8 mouse cellular contexts compared by ENCODE assay signal in the genomic region with DNA sequence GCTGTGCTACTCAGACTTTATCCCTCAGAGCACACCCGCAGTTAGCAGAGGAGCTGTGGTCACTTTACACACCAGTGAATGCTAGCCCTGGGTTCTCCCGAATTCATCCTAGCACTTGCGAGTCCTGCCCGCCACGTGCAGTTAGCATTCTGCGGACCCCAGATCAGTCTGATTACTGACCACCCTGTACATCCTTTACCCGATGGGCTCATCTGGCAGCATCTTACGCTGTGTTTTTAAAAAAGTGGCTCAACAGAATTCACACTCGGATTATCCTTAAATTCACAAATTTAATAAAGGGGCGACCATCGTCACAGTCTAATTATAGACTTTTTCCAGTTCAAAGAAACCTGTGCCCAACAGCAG. TPM values are rescaled to one million over a fixed set of nuclear protein-coding genes. Genes with fewer than 3 reads are reported as not detected.
DNase-seq lines count a peak whose midpoint lies in the region; ATAC-seq and TF ChIP-seq lines count a peak whose summit lies in the region.

No protein-coding gene starts in this region.

- H3K9me3 ChIP-seq in embryonic facial prominence, embryonic 11.5 days (replicated peaks; ENCODE audit: control insufficient read depth, low read length): no peaks in the 10 kb centered on the region
- no peaks in the 10 kb centered on the region for H3K9me3 ChIP-seq in hindbrain, postnatal 0 days (ENCODE audit: low read length)
- no peaks in the 10 kb centered on the region for H3K9me3 ChIP-seq in neural tube, embryonic 12.5 days

- H3K4me3 ChIP-seq in liver, adult 2 months (ENCODE audit: insufficient read depth, low read depth, low read length): peak overlapping the region; percentile 81
- H3K4me3 ChIP-seq in embryonic facial prominence, embryonic 11.5 days (ENCODE audit: low read depth, low read length): peak overlapping the region; percentile 92
- peak overlapping the region; percentile 98 for H3K4me3 ChIP-seq in hindbrain, postnatal 0 days (ENCODE audit: low read length)
- peak overlapping the region; percentile 98 for H3K4me3 ChIP-seq in neural tube, embryonic 12.5 days

- 16% methylated on average over 11 of the region's 11 CpGs for WGBS in liver, adult 2 months
- 7% methylated on average over 11 of the region's 11 CpGs for WGBS in embryonic facial prominence, embryonic 11.5 days
- 7% methylated on average over 11 of the region's 11 CpGs for WGBS in hindbrain, postnatal 0 days
- WGBS in neural tube, embryonic 12.5 days: 7% methylated on average over 11 of the region's 11 CpGs

- peak; percentile 8 for DNase-seq in liver, adult 2 months (ENCODE audit: extremely low read depth, low read depth, low spot score)
- no peak for DNase-seq in liver
- DNase-seq in embryonic facial prominence, embryonic 11.5 days (ENCODE audit: low spot score): no peak
- no peak for DNase-seq in hindbrain, postnatal 0 days (ENCODE audit: low spot score)
- DNase-seq in layer of hippocampus, adult 18-20 months (ENCODE audit: low spot score in 2 of 2): no peak
- DNase-seq in left cerebral cortex, postnatal 25 days (ENCODE audit: low spot score in 2 of 2): no peak
- DNase-seq in left cerebral cortex, postnatal 10 days (ENCODE audit: extremely low spot score in 1 of 2, low spot score in 2 of 2): no peak

- no peak for ATAC-seq in embryonic facial prominence, embryonic 11.5 days (replicated peaks; ENCODE audit: insufficient number of reproducible peaks, low FRiP score, low TSS enrichment, low read depth)
- no peak for ATAC-seq in hindbrain, postnatal 0 days
- ATAC-seq in neural tube, embryonic 12.5 days (ENCODE audit: low FRiP score, low read depth): no peak

- no peak for TF ChIP-seq POLR2A in liver, adult 2 months (IDR thresholded peaks at IDR 0.05; ENCODE audit: extremely low read depth, insufficient read depth, low read length)

- H3K79me2 ChIP-seq in liver, adult 2 months (ENCODE audit: control insufficient read depth, insufficient read depth, low read length): peaks cover 38% of the 10 kb centered on the region

- intact Hi-C loops in left cerebral cortex, postnatal 25 days (cut with DNase I): loop anchor here (1.0 kb wide), 1 partner anchor 35 kb away; no protein-coding TSS in a partner anchor
- intact Hi-C loops in left cerebral cortex, postnatal 10 days (cut with DNase I): no loop called here

- no peaks in the 10 kb centered on the region for H3K27me3 ChIP-seq in liver, adult 2 months (ENCODE audit: control insufficient read depth, insufficient read depth, low read length)
- no peaks in the 10 kb centered on the region for H3K27me3 ChIP-seq in embryonic facial prominence, embryonic 11.5 days (ENCODE audit: control insufficient read depth, insufficient read depth, low read length)
- H3K27me3 ChIP-seq in hindbrain, postnatal 0 days (ENCODE audit: insufficient read depth, low read length): no peaks in the 10 kb centered on the region
- no peaks in the 10 kb centered on the region for H3K27me3 ChIP-seq in neural tube, embryonic 12.5 days (replicated peaks)

- H3K4me2 ChIP-seq in embryonic facial prominence, embryonic 11.5 days (ENCODE audit: low read depth, low read length): peak overlapping the region; percentile 76
- peak overlapping the region; percentile 95 for H3K4me2 ChIP-seq in hindbrain, postnatal 0 days (ENCODE audit: low read depth, low read length)
- peak overlapping the region; percentile 86 for H3K4me2 ChIP-seq in neural tube, embryonic 12.5 days (replicated peaks)

- H3K4me1 ChIP-seq in liver, adult 2 months (ENCODE audit: control insufficient read depth, insufficient read depth, low read length): peaks cover 15% of the 10 kb centered on the region
- H3K4me1 ChIP-seq in embryonic facial prominence, embryonic 11.5 days (ENCODE audit: control insufficient read depth, insufficient read depth, low read length): no peaks in the 10 kb centered on the region
- peaks cover 20% of the 10 kb centered on the region for H3K4me1 ChIP-seq in hindbrain, postnatal 0 days (ENCODE audit: insufficient read depth, low read length)
- peaks cover 29% of the 10 kb centered on the region for H3K4me1 ChIP-seq in neural tube, embryonic 12.5 days

- H3K27ac ChIP-seq in liver, adult 2 months (replicated peaks; ENCODE audit: insufficient read depth, low read depth, low read length): no peak overlapping the region; the same call in 1 of the 2 replicates
- peak overlapping the region; percentile 60; the same call in 1 of the 2 replicates for H3K27ac ChIP-seq in embryonic facial prominence, embryonic 11.5 days (replicated peaks; ENCODE audit: low read depth, low read length)
- H3K27ac ChIP-seq in hindbrain, postnatal 0 days: peak overlapping the region; percentile 77
- no peak overlapping the region for H3K27ac ChIP-seq in neural tube, embryonic 12.5 days

- TF ChIP-seq CTCF in liver, adult 2 months (IDR thresholded peaks at IDR 0.05; ENCODE audit: low read depth, low read length): no peak
- TF ChIP-seq CTCF in hindbrain, postnatal 0 days (IDR thresholded peaks at IDR 0.05; ENCODE audit: low read depth): no peak

- peak overlapping the region; percentile 96 for H3K9ac ChIP-seq in liver, adult 2 months (ENCODE audit: low read depth, low read length)
- H3K9ac ChIP-seq in embryonic facial prominence, embryonic 11.5 days (replicated peaks; ENCODE audit: low read length): peak overlapping the region; percentile 80
- peak overlapping the region; percentile 86 for H3K9ac ChIP-seq in hindbrain, postnatal 0 days (replicated peaks; ENCODE audit: low read length)
- peak overlapping the region; percentile 82 for H3K9ac ChIP-seq in neural tube, embryonic 12.5 days

- H3K36me3 ChIP-seq in liver, adult 2 months (ENCODE audit: control insufficient read depth, insufficient read depth, low read length): peaks cover 2% of the 10 kb centered on the region; the same call in 1 of the 2 replicates
- H3K36me3 ChIP-seq in embryonic facial prominence, embryonic 11.5 days (replicated peaks; ENCODE audit: control insufficient read depth, insufficient read depth, low read depth, low read length): no peaks in the 10 kb centered on the region
- peaks cover 11% of the 10 kb centered on the region for H3K36me3 ChIP-seq in hindbrain, postnatal 0 days (ENCODE audit: insufficient read depth, low read length)
- H3K36me3 ChIP-seq in neural tube, embryonic 12.5 days: peaks cover 8% of the 10 kb centered on the region; the same call in 1 of the 2 replicates

RNA-seq across cellular contexts. Expression of a gene that starts 0.4 kb away (rescaled TPM):
- total RNA-seq in liver, adult 2 months (2014; rRNA removed): 9.4 and 10.4 TPM in 2 replicates
- polyA plus RNA-seq in liver, adult 2 months (2012; rRNA removed): 28.0 and 29.0 TPM in 2 replicates
- 4.3 and 5.0 TPM in 2 replicates for polyA plus RNA-seq in embryonic facial prominence, embryonic 11.5 days (2014; fragmentation: Nextera tagmentation; extraction: Ambion mirVana)
- total RNA-seq in hindbrain, postnatal 0 days (2014; rRNA removed): 39.6 and 43.3 TPM in 2 replicates
- polyA plus RNA-seq in hindbrain, postnatal 0 days (2015; fragmentation: Nextera tagmentation; extraction: Ambion mirVana): 14.1 and 15.1 TPM in 2 replicates
- 9.4 TPM in 2 replicates for polyA plus RNA-seq in neural tube, embryonic 12.5 days (2016; fragmentation: Nextera tagmentation; extraction: Ambion mirVana)
- total RNA-seq in layer of hippocampus, adult 18-20 months (2021): 10 to 100 TPM; 41.7 to 43.6 TPM
- 10 to 100 TPM; 37.3 to 38.6 TPM for total RNA-seq in left cerebral cortex, postnatal 25 days (2021)
- total RNA-seq in left cerebral cortex, postnatal 10 days (2021): 10 to 100 TPM; 31.8 to 32.3 TPM

RNA-seq across cellular contexts. Expression of a gene that starts 3.4 kb away (rescaled TPM):
- 11.2 and 12.1 TPM in 2 replicates for total RNA-seq in liver, adult 2 months (2014; rRNA removed)
- 14.7 and 15.4 TPM in 2 replicates for polyA plus RNA-seq in liver, adult 2 months (2012; rRNA removed)
- 31.8 and 33.1 TPM in 2 replicates for polyA plus RNA-seq in embryonic facial prominence, embryonic 11.5 days (2014; fragmentation: Nextera tagmentation; extraction: Ambion mirVana)
- total RNA-seq in hindbrain, postnatal 0 days (2014; rRNA removed): 15.7 and 19.9 TPM in 2 replicates
- polyA plus RNA-seq in hindbrain, postnatal 0 days (2015; fragmentation: Nextera tagmentation; extraction: Ambion mirVana): 27.4 and 29.9 TPM in 2 replicates
- polyA plus RNA-seq in neural tube, embryonic 12.5 days (2016; fragmentation: Nextera tagmentation; extraction: Ambion mirVana): 34.1 and 36.2 TPM in 2 replicates
- 10 to 100 TPM; 19.5 to 21.2 TPM for total RNA-seq in layer of hippocampus, adult 18-20 months (2021)
- 10 to 100 TPM; 19.9 to 21.3 TPM for total RNA-seq in left cerebral cortex, postnatal 25 days (2021)
- total RNA-seq in left cerebral cortex, postnatal 10 days (2021): 10 to 100 TPM; 17.6 to 17.9 TPM

RNA-seq across cellular contexts. Expression of a gene that starts 12.5 kb away (rescaled TPM):
- total RNA-seq in liver, adult 2 months (2014; rRNA removed): not detected in 2 replicates
- not detected in 2 replicates for polyA plus RNA-seq in liver, adult 2 months (2012; rRNA removed)
- not detected in 2 replicates for polyA plus RNA-seq in embryonic facial prominence, embryonic 11.5 days (2014; fragmentation: Nextera tagmentation; extraction: Ambion mirVana)
- total RNA-seq in hindbrain, postnatal 0 days (2014; rRNA removed): not detected in 2 replicates
- polyA plus RNA-seq in hindbrain, postnatal 0 days (2015; fragmentation: Nextera tagmentation; extraction: Ambion mirVana): not detected in 2 replicates
- polyA plus RNA-seq in neural tube, embryonic 12.5 days (2016; fragmentation: Nextera tagmentation; extraction: Ambion mirVana): not detected in 2 replicates
- not detected for total RNA-seq in layer of hippocampus, adult 18-20 months (2021)
- not detected for total RNA-seq in left cerebral cortex, postnatal 25 days (2021)
- not detected for total RNA-seq in left cerebral cortex, postnatal 10 days (2021)

RNA-seq across cellular contexts. Expression of a gene that starts 25.5 kb away (rescaled TPM):
- total RNA-seq in liver, adult 2 months (2014; rRNA removed): 0.13 TPM in 1 of 2 replicates, not detected in the other
- 0.07 TPM in 1 of 2 replicates, not detected in the other for polyA plus RNA-seq in liver, adult 2 months (2012; rRNA removed)
- polyA plus RNA-seq in embryonic facial prominence, embryonic 11.5 days (2014; fragmentation: Nextera tagmentation; extraction: Ambion mirVana): not detected in 2 replicates
- not detected in 2 replicates for total RNA-seq in hindbrain, postnatal 0 days (2014; rRNA removed)
- not detected in 2 replicates for polyA plus RNA-seq in hindbrain, postnatal 0 days (2015; fragmentation: Nextera tagmentation; extraction: Ambion mirVana)
- not detected in 2 replicates for polyA plus RNA-seq in neural tube, embryonic 12.5 days (2016; fragmentation: Nextera tagmentation; extraction: Ambion mirVana)
- total RNA-seq in layer of hippocampus, adult 18-20 months (2021): under 1 TPM; 0.12 to 0.18 TPM
- under 1 TPM; 0.14 TPM for total RNA-seq in left cerebral cortex, postnatal 25 days (2021)
- total RNA-seq in left cerebral cortex, postnatal 10 days (2021): not detected

RNA-seq across cellular contexts. Expression of a gene that starts 52.2 kb away (rescaled TPM):
- total RNA-seq in liver, adult 2 months (2014; rRNA removed): 32.1 and 33.0 TPM in 2 replicates
- 37.4 and 41.4 TPM in 2 replicates for polyA plus RNA-seq in liver, adult 2 months (2012; rRNA removed)
- polyA plus RNA-seq in embryonic facial prominence, embryonic 11.5 days (2014; fragmentation: Nextera tagmentation; extraction: Ambion mirVana): 32.6 and 32.8 TPM in 2 replicates
- total RNA-seq in hindbrain, postnatal 0 days (2014; rRNA removed): 87.5 and 89.2 TPM in 2 replicates
- 128 and 129 TPM in 2 replicates for polyA plus RNA-seq in hindbrain, postnatal 0 days (2015; fragmentation: Nextera tagmentation; extraction: Ambion mirVana)
- polyA plus RNA-seq in neural tube, embryonic 12.5 days (2016; fragmentation: Nextera tagmentation; extraction: Ambion mirVana): 67.1 and 71.3 TPM in 2 replicates
- total RNA-seq in layer of hippocampus, adult 18-20 months (2021): 10 to 100 TPM; 71.1 to 73.5 TPM
- total RNA-seq in left cerebral cortex, postnatal 25 days (2021): 10 to 100 TPM; 71.3 to 79.8 TPM
- 10 to 100 TPM; 60.4 to 67.4 TPM for total RNA-seq in left cerebral cortex, postnatal 10 days (2021)

Comparison
In these comparisons a context has a peak if more than half of its experiments do, and no peak if none do; other contexts are left out.
1. H3K27ac ChIP-seq: peak in embryonic facial prominence, embryonic 11.5 days (single experiment) and hindbrain, postnatal 0 days (single experiment); none in liver, adult 2 months (single experiment) and neural tube, embryonic 12.5 days (single experiment).
2. Peak in every context shown above with its lines, with median percentiles within 50 percentile points of each other: H3K4me3 ChIP-seq, H3K9ac ChIP-seq and H3K4me2 ChIP-seq.